Mouse (Mus musculus) lung, embryonic 15.5 days (tissue): ENCODE measurements at regions not wholly inside any gene's neighbourhood (a gene's known extent, or its start where the extent isn't known, plus 50 kb on each side); places are given as distances from the start of the nearest gene placed in this dataset.

Experiments used
- ATAC-seq: fragments of 200-750 bp; cut with Nextera tagmentation; 2 replicates; pipeline ENCODE4 v1.8.0; 2017; ENCODE audit warnings: moderate number of reproducible peaks, borderline replicate concordance; ENCODE audit not compliant: low FRiP score, low TSS enrichment; ENCODE audit errors: extremely low read depth
- H3K27ac ChIP-seq: fragments of 300-500 bp; sonication (generic); 2 replicates; pipeline ENCODE4 v1.5.1; 2015; ENCODE audit warnings: moderate library complexity, mild to moderate bottlenecking, inconsistent platforms
- H3K27me3 ChIP-seq: fragments of 300-500 bp; sonication (generic); 2 replicates; pipeline ENCODE4 v1.6.1; 2015; ENCODE audit warnings: inconsistent platforms
- H3K36me3 ChIP-seq: fragments of 300-500 bp; sonication (generic); 2 replicates; pipeline ENCODE4 v1.6.1; 2015; ENCODE audit warnings: inconsistent platforms
- H3K4me1 ChIP-seq: fragments of 300-500 bp; sonication (generic); 2 replicates; pipeline ENCODE4 v1.6.1; 2015; ENCODE audit warnings: inconsistent platforms
- H3K4me2 ChIP-seq: fragments of 300-500 bp; sonication (generic); 2 replicates; pipeline ENCODE4 v1.6.1; 2015; ENCODE audit warnings: inconsistent platforms, mild to moderate bottlenecking, moderate library complexity
- H3K4me3 ChIP-seq: fragments of 300-500 bp; sonication (generic); 2 replicates; pipeline ENCODE4 v1.5.1; 2015; ENCODE audit warnings: mild to moderate bottlenecking, inconsistent platforms
- H3K9ac ChIP-seq: fragments of 300-500 bp; sonication (generic); 2 replicates; pipeline ENCODE4 v1.6.1; 2015; ENCODE audit warnings: inconsistent platforms
- H3K9me3 ChIP-seq: fragments of 300-500 bp; sonication (generic); 2 replicates; pipeline ENCODE4 v1.6.1; 2016; ENCODE audit warnings: inconsistent platforms
- WGBS: fragments of 180-500 bp; shearing (Covaris S2); methylation state at CpG from one replicate; pipeline ENCODE4 v1.1.7; 2015; 5-methylcytosine and 5-hydroxymethylcytosine counted together

DNA sequence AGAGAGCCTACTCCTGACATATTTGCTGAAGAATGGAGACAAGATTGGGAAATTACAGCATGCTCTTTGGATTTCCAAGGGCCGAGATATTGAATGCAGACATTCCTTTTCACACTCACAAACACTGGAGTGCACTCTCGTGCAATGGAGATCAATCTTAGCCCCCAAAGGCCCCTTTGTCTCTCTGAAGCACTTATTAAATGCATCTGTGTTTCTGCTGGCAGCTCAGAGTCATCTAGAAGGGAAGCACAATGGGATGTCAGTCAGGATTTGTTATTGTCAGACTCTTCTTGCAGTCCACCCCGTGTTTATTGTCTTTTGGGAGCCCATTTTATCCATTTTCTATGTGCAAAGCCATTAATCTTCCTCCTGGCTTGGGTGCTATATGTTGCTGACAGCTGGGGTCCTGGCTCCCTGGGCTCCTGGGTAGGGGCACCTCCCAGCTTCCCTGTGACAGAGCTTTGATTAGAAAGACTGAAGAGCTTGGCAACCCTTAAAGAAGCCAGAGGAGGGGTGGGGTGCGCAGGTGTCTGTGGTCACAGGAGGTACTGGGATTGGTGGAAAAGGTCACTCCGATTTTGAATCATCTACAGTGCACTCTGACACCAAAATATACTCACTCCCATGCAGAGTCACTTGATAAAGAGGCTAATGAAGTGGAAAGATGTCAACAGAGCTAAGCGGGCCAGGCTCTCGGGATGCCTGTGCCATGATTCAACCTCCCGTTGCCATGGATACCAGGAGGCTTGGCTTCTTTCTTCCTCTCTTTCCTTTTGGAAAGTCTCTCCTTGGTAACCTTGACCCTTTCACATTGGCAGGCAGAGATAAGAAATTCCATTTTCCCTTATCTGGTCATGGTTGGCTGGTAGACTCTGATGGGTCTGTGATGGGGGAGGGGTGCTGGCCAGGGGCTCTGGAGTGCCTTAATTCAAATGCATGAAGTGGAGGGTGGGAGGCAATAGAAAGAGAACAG, 220.8 kb upstream of the Ppp2r3a start:
- no peaks in the 10 kb centered on the region for H3K36me3 ChIP-seq
- no peak overlapping the region for H3K4me2 ChIP-seq
- peak overlapping the region; percentile 8; the same call in 1 of the 2 replicates for H3K27ac ChIP-seq
- H3K9me3 ChIP-seq: no peaks in the 10 kb centered on the region
- no peak overlapping the region for H3K9ac ChIP-seq
- H3K4me1 ChIP-seq: peaks cover 16% of the 10 kb centered on the region
- 30% methylated on average over 8 of the region's 8 CpGs for WGBS
- H3K27me3 ChIP-seq: no peaks in the 10 kb centered on the region
- ATAC-seq: peak; percentile 19; the same call in 1 of the 2 replicates
- H3K4me3 ChIP-seq: no peak overlapping the region

DNA sequence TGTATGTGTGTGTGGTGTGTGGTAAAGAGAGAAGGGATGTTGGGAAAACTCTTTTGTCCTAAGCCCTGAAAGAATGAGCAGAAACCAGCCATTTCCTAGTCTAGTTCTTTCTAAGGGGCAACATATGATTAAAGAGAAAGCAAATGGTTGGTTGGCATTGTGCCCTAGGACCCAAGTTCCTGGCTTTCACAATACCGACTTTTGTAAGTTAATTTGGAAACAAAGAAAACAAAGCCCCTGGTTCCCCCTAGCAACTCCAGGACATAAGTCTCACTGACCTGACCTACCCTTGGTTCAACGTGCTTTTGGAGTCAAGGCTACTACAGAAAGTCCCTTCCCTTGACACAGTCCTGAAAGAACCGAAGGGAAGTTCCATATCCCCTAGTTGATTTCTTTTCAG, 220.1 kb upstream of the Ppp2r3a start:
- no peak for ATAC-seq
- no peak overlapping the region for H3K9ac ChIP-seq
- H3K36me3 ChIP-seq: no peaks in the 10 kb centered on the region
- no peaks in the 10 kb centered on the region for H3K9me3 ChIP-seq
- no peaks in the 10 kb centered on the region for H3K27me3 ChIP-seq
- H3K4me1 ChIP-seq: peaks cover 16% of the 10 kb centered on the region
- H3K27ac ChIP-seq: 0 out of 2 replicates have a peak overlapping the region, but pooled peaks have one; percentile 8
- H3K4me3 ChIP-seq: no peak overlapping the region
- WGBS: 42% methylated on average over 3 of the region's 3 CpGs
- no peak overlapping the region for H3K4me2 ChIP-seq

DNA sequence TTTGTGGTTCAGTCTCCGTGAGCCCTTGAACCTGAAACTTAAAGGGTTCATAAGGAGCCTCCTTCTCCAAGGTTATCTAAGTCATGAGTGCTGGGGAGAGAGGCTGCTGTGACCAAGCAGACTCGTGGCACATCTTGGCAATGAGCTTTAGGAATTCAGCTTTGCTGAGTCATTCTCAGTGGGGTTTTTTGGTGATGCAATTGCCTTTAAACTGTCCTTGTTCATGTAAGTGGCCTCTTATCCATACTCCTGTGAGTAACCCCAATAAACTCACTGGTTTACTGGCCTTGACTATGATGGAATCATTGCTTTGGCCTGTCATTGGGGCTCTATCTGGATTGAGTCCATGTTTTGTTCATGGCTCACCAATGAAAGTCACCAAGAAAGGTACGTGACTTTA, 218.2 kb upstream of the Ppp2r3a start:
- Histone ChIP-seq H3K27me3 (no peaks in the 10 kb centered on the region), H3K4me2 (no peak overlapping the region), H3K9me3 (no peaks in the 10 kb centered on the region), H3K27ac (no peak overlapping the region), H3K36me3 (no peaks in the 10 kb centered on the region), H3K9ac (no peak overlapping the region), H3K4me1 (peaks cover 16% of the 10 kb centered on the region), H3K4me3 (no peak overlapping the region)
- ATAC-seq: no peak
- WGBS: 74% methylated on average over 3 of the region's 3 CpGs

DNA sequence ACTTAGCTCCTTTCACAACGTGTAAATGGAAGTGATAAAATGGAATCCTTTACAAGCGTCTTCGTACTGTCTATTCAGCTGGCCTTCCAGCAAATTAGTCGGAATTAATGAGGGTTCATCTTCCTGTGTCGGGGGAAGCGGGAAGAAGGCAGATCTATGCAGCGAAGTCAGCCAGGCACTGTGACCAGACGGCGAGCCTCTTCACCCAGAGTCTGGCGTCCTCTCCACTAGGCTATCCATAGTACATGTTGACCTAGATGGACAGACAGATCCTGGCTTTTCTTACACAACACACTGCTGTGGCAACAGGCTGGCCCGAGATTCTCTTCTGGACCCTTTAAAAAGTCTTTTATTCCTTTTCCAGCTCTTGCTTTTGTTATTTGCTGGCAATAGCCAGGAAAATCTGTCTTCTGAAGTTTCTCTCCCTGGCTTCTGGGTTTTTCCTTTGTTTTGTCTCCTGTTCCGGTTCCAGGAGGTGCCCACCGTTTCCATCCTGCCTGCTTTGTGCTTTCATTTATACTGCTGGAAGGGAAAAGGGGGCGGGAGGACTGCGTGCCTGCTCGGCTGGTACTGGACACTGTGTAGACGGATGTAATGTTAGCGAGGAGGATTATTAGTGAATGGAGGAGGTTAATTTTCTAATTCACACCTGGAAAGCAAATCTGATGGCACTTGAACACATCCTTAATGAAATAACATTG, 213.3 kb upstream of the Ppp2r3a start:
- WGBS: 53% methylated on average over 18 of the region's 18 CpGs
- H3K4me3 ChIP-seq: no peak overlapping the region
- no peak overlapping the region for H3K4me2 ChIP-seq
- no peak for ATAC-seq
- no peaks in the 10 kb centered on the region for H3K9me3 ChIP-seq
- H3K9ac ChIP-seq: no peak overlapping the region
- H3K36me3 ChIP-seq: no peaks in the 10 kb centered on the region
- H3K4me1 ChIP-seq: no peaks in the 10 kb centered on the region
- no peaks in the 10 kb centered on the region for H3K27me3 ChIP-seq
- no peak overlapping the region for H3K27ac ChIP-seq

DNA sequence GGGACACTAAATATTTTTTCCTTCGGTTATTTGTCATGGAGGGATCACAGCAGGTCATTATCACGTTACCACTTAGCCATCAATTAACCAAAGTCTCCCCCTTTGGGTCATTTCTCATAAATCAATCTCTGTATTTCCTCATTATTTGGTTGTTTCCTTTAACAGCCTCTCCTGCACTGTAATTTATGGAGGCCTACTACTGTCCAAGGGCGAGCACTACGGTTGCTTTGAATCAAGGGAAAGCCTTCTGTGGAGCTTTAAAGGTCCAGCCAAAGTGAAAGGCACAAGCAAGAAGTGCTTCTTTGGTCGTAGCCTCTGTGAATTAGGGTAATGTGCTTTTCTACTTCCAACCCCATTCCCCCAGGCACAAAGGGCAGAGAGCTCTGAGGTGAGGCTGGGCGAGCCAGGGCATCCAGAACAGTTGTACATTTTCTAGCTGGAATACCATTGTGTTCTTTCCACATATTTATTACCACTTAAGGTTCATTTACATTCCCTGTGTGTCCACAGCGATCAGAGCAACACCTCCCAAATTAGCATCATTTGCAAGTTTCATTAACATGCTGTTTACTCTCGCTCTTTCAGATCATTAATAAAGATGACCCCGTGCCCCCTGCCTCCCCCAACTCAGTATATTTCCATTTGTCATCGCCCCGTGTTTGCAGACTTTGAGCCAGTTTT, 207.5 kb upstream of the Ppp2r3a start:
- WGBS: 61% methylated on average over 11 of the region's 11 CpGs

DNA sequence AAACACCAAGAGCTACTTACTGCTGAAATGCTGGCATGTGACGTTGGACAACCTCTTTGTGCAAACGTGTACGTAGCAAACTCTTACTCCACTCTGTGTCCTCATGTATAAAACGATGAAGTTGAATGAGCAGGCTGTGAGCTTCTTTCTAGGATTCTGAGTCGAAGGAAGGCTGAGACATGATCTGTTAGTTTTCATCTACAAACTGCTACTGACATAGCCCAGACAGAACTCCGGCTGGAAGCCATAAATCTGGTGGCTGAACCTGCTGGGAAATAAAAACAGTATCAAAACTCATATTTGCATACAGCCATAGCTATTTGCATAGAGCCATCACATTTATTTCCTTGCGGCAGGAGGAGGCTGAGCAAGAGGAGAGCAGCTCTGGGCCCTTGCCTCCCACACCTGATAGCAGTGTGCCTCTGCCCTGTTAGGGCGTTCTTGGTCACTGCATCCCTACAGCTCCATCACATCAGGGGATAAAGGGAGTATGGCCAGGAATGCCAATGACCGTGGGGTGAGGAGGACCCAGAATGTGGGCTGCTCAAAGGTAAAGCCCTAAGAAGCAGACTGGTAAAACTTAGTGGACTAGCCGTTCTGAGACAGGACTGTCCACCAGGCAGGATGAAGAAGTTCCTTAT, 206.8 kb upstream of the Ppp2r3a start:
- no peaks in the 10 kb centered on the region for H3K4me1 ChIP-seq
- no peaks in the 10 kb centered on the region for H3K9me3 ChIP-seq
- no peak overlapping the region for H3K4me3 ChIP-seq
- H3K9ac ChIP-seq: no peak overlapping the region
- no peak overlapping the region for H3K4me2 ChIP-seq
- H3K27me3 ChIP-seq: no peaks in the 10 kb centered on the region
- H3K27ac ChIP-seq: no peak overlapping the region
- WGBS: 54% methylated on average over 10 of the region's 10 CpGs
- no peak for ATAC-seq
- H3K36me3 ChIP-seq: no peaks in the 10 kb centered on the region

More for the DNA sequence above, 207.5 kb upstream of the Ppp2r3a start:
- H3K4me2 ChIP-seq: no peak overlapping the region
- H3K27me3 ChIP-seq: no peaks in the 10 kb centered on the region
- no peak overlapping the region for H3K4me3 ChIP-seq
- H3K9me3 ChIP-seq: no peaks in the 10 kb centered on the region
- ATAC-seq: no peak
- H3K27ac ChIP-seq: no peak overlapping the region
- no peak overlapping the region for H3K9ac ChIP-seq
- no peaks in the 10 kb centered on the region for H3K4me1 ChIP-seq
- H3K36me3 ChIP-seq: no peaks in the 10 kb centered on the region

DNA sequence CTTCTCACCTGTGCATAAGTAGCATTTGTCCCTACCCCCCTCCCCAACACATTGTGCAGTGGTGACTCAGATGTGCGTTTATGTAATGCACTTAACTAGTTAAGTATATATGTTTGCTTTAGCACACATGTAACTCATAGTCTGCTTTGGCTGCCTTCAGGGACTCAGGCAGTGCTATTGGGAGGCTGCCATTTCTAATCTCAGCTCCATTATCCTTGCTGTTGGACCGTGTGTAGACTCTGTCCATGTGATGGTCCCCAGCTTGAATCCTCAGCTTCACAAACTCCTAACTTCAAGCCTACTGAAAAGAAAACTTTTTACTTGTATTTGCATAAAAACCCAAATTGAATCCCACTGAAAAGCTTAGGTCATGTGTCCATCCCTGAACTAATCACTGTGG, 194.7 kb upstream of the Ppp2r3a start:
- Histone ChIP-seq H3K4me1 (no peaks in the 10 kb centered on the region), H3K36me3 (no peaks in the 10 kb centered on the region), H3K9ac (no peak overlapping the region), H3K27me3 (no peaks in the 10 kb centered on the region), H3K4me2 (no peak overlapping the region), H3K9me3 (no peaks in the 10 kb centered on the region), H3K27ac (no peak overlapping the region), H3K4me3 (no peak overlapping the region)
- no peak for ATAC-seq
- WGBS: 53% methylated on average over 2 of the region's 2 CpGs

DNA sequence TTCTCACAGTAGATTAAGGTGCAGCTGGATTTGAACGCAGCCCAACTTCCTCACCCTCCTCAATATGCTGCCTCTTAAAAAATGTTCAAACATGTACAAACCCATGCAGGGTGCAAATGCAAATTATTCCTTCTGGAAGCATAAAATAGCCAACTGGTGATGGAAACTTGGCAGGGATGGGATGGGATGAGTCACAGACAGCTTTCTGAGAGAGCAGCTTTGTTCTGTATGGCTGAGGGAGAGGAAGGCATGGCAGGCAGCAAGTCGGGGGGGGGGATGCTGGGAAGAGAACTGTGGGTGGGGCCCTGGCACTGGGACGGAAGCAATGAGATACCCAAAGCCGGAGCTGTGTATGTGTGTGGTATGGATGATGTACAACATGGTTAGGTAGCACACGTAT, 194.2 kb upstream of the Ppp2r3a start:
- ATAC-seq: peak; percentile 27; the same call in 1 of the 2 replicates
- H3K4me3 ChIP-seq: no peak overlapping the region
- H3K9me3 ChIP-seq: no peaks in the 10 kb centered on the region
- H3K4me2 ChIP-seq: no peak overlapping the region
- H3K9ac ChIP-seq: no peak overlapping the region
- no peaks in the 10 kb centered on the region for H3K4me1 ChIP-seq
- H3K27ac ChIP-seq: no peak overlapping the region
- 62% methylated on average over 5 of the region's 5 CpGs for whole genome bisulfite sequencing
- no peaks in the 10 kb centered on the region for H3K36me3 ChIP-seq
- no peaks in the 10 kb centered on the region for H3K27me3 ChIP-seq

DNA sequence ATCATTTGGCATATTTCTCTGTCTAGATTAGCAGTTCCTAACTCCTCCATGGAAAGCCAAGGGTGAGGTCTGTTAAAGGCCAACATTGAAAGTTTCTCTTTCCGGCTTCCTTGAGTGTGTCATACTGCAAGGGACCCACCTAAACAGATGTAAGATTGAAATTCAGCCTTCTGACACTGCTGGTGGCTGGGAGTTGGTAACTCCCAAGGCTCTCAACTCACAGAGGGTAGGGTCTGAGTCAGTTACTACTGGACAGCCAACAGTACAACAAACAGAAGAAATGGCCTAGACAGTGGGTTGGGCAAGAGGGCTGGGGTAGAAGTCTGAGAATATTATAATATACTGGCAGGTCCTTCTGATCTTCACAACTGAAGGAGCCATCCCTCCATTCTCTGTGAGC, 193.7 kb upstream of the Ppp2r3a start:
- Histone ChIP-seq H3K4me1 (no peaks in the 10 kb centered on the region), H3K4me2 (no peak overlapping the region), H3K27ac (no peak overlapping the region), H3K4me3 (no peak overlapping the region), H3K27me3 (no peaks in the 10 kb centered on the region), H3K9me3 (no peaks in the 10 kb centered on the region), H3K36me3 (no peaks in the 10 kb centered on the region), H3K9ac (no peak overlapping the region)
- 76% methylated on average over 1 of the region's 1 CpGs for WGBS
- ATAC-seq: no peak

DNA sequence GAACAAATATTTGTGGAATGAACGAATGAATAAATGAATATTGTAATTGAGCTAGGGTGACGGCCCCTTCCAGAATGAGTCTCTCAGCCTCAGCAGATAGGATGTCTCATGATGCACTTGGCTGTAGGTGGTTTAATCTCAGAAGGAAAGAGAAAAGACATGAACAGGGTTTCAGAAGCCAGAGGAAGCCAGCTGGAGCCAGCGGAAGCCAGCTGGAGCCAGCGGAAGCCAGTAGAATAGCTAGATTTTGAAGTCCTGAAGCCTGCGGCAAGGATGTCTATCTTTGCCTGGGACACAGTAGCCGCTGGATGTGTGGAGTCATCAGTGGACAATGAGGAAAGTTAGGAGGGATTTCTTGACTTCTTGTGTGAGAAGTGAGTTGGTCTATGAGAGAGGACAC, 188.3 kb upstream of the Ppp2r3a start:
- H3K9ac ChIP-seq: no peak overlapping the region
- WGBS: 86% methylated on average over 6 of the region's 6 CpGs
- H3K4me3 ChIP-seq: no peak overlapping the region
- no peaks in the 10 kb centered on the region for H3K9me3 ChIP-seq
- H3K36me3 ChIP-seq: no peaks in the 10 kb centered on the region
- H3K4me1 ChIP-seq: no peaks in the 10 kb centered on the region
- no peak overlapping the region for H3K27ac ChIP-seq
- no peak overlapping the region for H3K4me2 ChIP-seq
- ATAC-seq: no peak
- H3K27me3 ChIP-seq: no peaks in the 10 kb centered on the region

DNA sequence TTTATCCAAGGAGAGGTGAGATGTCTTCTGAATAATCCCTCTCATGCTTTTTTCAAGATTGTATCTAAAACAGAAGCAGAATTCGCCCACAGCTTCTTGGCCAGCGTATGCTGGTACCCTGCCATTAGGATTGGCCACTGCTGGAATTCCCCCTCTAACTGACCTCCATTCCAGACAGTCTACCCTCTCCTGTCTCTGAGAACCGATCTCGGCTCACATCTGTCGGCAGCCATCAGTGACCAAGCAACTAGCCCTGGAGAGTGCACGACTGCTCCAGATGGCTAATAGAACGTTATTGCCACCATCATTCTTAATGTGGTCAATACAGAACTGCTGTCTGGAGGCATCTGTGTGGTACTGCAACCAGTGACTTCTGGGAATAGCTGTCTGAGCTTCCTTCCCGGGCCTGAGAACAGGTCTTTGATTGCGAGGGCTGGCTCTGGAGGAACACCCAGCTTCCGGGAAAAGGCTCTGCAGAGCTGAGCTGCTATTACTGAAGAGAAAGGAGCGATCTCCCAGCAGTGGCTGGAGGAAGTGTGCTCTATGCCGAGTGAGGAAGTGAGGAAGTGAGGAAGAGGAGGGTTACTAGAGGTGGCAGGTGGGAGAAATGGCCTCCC, 187.1 kb upstream of the Ppp2r3a start:
- no peaks in the 10 kb centered on the region for H3K36me3 ChIP-seq
- no peak overlapping the region for H3K4me2 ChIP-seq
- WGBS: 60% methylated on average over 12 of the region's 12 CpGs
- no peaks in the 10 kb centered on the region for H3K27me3 ChIP-seq
- H3K27ac ChIP-seq: no peak overlapping the region
- H3K9me3 ChIP-seq: no peaks in the 10 kb centered on the region
- ATAC-seq: no peak
- no peak overlapping the region for H3K4me3 ChIP-seq
- no peak overlapping the region for H3K9ac ChIP-seq
- H3K4me1 ChIP-seq: no peaks in the 10 kb centered on the region
